Mouse (Mus musculus): ENCODE results near the gene Mpnd.

The Mpnd gene

DNA sequence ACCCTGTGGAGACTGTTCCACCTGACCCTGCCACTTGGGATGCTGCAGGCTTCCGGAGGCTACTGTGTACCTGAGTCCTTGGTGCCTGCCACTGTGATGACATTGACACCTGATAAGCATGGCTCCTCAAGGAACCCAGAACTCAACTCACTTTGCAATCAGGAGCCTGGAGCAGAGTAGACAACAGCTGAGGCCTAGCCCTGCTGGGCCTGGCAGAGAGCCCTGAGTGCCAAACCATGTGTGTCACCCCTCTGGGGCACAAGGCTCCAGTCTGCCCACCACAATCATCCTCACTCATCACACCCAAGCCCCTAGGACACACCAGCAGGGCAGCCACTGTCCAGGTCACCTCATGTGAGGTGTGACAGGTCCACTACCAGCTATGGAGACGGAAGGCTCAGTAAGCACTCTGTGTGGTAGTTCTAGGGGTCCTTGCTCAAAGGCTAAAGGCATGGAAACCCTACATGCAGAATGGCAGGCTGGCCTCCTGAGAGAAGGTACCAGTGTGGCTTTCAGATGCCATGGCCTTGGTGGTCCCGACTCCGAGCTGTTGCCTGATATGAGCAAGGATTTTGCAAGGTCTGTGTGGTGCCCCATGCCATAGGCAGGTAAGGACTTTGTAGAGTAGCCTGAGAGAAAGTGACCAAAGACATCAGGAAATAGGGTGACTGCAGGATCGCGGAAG is 15.0 kb downstream of the Mpnd start:
- DNase-seq (ENCODE audit: low read depth): peak; percentile 23

DNA sequence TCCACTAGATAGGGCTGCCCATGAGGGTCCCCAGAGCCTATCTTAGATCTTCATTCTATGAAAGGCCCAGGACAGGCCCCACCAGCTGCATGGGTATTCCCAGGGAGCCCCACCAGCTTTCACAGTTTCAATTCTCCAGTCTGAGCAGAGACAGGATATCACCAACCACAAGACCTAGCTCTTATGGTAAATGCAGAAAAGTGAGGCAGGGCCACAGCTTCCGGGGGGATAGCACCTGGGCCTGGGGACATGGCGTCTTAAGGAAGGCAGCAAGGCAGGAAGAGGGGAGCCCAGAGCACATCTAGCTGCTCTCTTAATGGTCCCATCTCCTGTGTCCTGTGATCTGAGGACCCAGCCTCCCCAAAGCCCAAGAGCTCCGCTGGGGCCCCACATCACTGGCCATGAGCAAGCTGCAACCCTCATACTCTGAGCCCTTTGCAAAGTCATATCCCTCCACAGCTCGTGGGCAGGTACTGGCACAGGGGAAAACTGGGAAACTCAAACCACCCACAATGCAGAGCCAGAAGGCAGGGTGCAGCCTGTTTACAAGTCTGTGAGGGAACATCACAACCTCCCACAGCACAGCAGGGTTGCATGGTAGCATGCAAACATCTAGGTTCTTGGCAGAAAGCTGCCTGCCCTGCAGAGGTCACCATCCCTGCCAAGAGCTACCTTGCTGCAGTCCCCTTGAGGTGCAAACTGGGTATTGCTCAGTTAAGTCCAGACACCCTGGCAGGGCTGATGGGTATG is 15.8 kb downstream of the Mpnd start:
- DNase-seq (ENCODE audit: low read depth): peak; percentile 76

DNA sequence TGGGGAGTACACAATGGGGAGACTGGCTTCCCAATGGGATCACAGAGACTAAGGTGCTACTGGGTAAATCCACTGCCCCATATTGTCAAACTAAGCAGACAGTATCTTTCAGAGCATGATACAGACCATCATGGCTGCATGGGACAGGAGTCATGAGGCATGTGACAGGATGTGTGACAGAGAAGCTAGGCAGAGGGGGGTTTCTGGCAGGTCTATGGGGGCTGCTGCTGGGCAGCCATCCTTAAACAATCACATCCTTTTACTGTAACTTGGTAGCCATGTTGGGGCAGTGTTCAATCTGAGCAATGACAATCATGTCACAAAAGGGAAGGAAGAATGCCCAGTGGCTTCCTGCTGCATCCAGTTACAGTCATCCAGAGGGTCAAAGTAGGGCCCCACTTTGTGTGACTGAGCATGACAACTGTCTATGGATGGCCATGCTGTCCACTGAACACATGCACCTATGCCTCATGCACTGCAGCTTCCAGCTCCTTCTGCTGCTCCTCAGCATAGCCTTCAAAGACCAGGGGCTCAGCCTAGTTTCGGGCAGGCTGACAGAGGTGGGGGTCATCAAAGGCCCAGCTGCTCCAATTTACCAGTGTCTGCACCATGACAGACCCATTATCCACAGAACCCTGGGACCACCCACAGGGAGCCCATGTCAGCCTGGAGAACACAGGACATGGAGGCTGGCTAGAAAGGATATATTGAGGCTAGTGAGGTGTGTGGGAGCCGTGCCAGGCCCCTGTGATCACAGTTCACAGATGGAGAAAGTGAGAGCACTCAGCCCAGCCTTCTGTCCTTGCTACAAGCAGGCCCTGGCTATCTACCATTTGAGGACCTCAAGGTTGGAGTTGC is 16.8 kb downstream of the Mpnd start:
- DNase-seq (ENCODE audit: low read depth): peak; percentile 32

DNA sequence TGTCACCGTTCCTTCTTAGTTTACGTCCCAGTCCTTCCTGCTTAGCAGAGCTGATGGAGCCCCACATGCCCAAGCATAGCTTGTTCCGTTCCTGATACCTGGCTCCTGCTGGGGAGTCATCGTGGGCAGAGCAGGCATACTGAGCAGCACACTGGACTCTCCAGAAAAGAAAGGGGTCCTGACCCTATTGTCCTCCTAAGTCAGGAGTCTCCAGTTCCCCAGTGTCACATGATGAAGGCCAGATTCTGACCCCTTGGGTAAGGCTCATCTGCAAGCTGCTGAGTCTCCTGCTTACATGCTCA is 17.4 kb downstream of the Mpnd start:
- peak; percentile 15 for DNase-seq (ENCODE audit: low read depth)

DNA sequence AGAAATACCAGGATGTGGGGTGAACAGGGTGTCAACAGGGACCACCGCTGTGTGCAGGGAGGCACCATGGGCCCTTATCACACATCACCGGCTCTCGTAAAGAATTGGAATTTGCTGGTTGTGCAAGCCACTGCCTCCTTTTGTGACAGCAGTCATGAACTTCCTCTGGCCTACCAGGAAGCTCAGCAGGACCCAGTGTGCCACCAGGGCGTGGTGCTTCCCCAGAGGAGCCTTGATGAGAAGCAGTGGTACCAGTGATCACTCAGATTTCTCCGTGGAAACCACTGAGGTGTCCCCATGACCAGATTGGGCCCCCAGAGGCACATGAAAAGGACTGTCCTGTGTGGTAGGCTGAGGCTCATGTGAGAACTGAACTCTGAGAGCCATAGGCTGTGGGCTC is 17.9 kb downstream of the Mpnd start:
- DNase-seq (ENCODE audit: low read depth): peak; percentile 52

DNA sequence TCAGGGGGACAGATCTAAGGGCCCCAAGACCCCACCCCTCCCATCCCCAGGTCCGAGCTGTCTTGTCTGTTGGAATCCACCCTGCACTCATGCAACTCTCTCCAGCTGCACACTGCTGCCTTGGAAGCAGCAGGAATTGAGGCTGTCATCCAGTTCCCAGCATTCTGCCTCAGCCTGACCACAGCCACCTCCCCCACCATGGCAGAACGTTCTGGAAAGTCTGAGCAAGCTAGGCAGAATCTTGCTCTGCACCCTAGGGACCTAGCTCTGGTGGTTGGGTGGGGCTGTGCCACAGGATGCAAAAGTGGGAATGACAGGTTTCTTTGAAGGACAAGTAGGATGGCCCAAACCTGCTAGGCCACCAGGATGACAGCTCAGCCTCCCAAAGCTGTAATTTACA is 19.0 kb downstream of the Mpnd start:
- DNase-seq (ENCODE audit: low read depth): no peak

DNA sequence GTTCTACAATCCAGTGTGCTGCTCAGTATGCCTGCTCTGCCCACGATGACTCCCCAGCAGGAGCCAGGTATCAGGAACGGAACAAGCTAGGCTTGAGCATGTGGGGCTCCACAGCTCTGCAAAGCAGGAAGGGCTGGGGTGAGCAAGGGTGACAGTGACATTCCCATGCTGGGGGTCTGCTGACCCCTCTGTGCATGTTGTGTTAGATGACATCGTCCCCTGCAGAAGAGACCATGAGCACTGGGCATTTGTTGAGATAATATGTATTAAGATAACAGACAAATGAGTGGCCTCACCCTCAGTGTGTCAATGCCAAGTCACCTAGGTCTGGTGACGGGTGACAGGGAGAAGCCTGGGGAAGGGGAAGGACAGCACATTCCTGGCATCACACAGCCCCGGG is 19.4 kb downstream of the Mpnd start:
- DNase-seq (ENCODE audit: low read depth): no peak

DNA sequence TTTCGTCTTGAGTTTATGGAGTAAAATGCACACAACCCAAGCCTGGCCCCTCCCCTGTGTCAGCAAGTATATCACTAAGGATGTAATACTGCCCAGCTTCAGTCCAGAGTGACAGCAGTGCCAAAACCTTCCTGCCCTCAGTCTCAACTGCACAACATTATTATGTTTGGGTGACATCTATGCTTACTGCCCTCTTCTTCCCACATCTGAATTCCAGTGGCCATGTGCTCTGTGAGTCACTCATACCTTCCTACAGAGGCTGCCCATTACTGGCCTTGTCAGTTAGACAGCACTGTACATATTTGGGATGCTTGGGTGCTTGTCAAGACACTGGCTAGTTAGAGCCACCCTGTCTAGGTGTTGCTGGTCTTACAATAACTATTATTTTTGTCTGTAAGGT is 20.8 kb downstream of the Mpnd start:
- DNase-seq (ENCODE audit: low read depth): no peak

DNA sequence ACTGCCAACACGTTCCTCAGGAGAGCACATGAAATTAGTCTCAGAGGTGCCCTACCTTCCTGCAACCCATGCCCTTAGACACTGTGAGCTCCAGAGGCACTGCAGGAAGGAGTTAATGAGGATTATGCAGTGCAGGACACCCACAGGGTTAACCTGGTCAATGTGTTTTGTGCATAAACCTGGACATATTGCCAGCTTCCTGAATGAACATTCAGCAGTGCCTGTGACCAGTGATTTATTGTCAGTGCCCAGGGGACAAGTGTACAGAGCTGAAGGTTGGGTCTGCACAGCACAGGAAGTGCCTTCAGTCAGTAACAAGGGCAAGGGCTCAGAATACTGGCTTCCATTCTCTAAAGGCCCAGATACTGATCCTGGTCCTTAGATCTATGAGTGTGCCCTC is 21.4 kb downstream of the Mpnd start:
- peak; percentile 22 for DNase-seq (ENCODE audit: low read depth)

DNA sequence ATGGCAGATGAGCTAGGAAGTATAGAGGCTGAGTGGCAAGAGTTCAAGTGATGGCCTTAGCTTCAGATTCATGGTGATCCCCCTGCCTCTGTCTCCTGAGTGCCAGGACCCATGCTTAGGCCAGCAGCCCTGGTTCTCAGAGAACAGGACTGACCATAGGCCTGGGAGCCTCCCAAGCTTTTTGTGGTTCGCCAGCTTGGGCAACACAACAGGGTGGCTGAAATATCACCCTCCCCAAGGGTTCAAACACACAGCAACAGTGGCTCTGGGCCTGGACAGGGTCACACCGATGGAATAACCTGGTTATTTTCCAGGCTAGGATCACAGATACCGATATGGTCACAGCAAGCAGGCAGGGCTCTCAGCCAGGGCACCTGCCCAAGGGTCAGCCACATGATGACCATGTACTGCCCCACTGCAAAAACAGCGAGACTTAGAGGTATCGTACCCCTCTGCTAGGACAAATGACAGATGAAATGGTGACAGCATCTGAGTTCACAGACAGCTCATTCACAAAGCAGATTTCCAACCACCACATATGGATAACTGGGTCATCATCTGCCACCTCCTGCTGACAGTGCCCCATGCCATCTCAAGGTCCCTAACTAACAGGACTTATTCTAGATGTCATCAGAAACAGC is 22.4 kb downstream of the Mpnd start:
- no peak for DNase-seq (ENCODE audit: low read depth)

DNA sequence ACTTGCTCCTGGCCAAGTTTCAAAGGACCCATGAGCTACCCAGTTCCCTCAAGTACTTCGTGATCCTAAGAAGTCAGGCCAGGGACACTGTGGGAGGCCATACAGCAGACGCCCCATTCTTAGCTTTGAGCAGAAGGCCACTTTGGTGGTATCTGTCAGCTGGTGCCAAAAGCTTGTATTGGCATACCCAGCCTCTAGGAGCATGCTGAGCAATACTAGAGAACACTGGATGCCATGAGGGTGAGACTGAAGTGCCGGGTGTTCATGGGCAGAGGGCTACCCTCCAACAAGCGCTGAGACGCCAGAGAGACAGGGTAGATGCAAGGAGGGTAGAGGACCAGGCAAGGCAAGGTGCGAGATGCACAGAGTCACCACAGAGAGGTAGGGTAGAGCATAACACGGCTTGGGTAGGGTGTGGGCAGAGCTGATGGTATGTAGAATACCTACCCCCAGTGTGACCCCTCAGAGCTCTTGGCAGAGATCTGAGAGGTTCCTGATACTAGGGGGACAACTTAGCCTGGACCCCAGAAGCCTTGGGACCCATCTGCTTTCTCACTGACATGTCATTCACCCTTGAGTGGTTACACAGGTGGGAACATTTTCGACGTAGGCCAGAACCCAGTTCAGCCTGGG is 24.8 kb downstream of the Mpnd start:
- DNase-seq (ENCODE audit: low read depth): no peak

DNA sequence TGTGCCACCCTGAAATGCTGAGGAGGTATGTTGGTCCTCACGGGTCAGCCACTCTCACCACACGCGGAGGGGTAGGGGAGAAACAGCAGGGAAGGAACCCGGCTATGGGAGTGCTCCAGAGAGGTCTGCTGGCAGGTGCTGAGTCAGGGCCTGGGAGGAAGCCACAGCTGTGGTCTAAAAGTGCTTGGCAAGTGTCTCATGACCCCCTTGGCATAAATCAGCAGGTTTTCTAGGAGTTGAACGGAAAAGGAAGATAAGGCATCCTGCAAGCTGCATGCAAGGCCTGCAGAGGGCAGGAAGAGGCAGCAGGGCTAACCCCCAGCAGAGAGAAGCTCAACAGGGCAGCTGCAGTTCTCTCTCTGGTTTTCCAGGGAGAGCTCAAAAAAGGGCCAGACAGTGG is 25.4 kb downstream of the Mpnd start:
- DNase-seq (ENCODE audit: low read depth): peak; percentile 35

DNA sequence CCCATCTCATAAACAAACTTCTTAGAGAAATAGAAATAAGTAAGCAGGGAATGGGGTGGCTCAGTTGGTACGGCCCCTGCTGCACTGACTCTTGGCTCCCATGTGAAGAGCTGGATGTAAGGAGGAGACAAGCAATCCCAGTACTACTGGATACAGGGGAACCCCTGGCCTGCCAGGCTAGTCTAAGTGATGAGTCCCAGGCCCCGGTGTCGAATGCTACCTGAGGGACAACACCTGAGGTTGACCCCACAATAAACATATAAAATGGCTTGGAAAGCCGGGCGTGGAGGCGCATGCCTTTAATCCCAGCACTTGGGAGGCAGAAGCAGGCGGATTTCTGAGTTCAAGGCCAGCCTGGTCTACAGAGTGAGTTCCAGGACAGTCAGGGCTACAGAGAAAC is 25.9 kb downstream of the Mpnd start:
- DNase-seq (ENCODE audit: low read depth): no peak

DNA sequence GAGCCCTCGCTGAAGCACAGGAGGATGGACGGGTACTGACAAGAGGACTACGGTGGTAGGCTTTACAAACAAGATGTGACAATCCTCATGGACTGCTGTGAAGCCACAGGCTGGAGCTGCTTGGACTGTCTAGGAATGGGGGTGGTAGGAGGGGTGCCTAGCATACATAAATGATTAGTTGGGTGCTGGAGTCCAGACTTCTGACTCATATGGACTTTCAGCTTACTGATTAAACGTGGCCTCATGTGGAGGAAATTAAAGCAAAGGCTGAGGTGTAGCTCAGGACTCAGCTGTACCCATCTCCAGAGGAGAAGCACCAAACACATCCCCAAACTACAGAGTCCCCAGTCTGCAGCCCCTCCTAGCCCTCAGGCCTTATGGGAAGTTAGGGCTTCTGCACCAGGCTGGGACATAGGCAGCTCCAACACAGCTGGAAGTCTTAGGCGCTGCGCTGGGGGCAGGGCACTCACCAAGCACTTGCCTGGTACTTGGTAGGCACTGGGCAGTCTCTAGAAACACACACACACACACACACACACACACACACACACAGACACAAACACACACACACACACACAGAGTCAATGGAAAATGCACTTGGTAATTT is 26.7 kb downstream of the Mpnd start:
- peak; percentile 14 for DNase-seq (ENCODE audit: low read depth)

DNA sequence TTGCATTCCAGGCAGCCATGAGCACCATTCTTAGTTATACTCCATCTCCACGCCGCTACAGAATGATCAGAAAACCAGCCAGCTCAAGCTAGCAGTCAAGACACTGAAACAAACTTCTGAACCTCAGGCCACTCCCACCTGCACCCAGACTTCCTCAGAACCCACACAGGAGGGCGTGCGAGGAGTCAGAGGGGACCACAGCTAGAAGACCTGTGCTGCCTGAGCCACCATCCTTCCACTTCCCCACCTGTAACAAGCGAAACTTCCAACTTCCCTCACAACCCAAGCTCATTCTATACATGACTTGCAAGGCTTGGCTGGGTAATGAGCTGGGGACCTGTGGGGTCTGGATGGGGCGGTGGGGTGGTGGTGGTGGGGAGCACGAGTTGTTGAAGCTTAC is 27.3 kb downstream of the Mpnd start:
- peak; percentile 58 for DNase-seq (ENCODE audit: low read depth)

DNA sequence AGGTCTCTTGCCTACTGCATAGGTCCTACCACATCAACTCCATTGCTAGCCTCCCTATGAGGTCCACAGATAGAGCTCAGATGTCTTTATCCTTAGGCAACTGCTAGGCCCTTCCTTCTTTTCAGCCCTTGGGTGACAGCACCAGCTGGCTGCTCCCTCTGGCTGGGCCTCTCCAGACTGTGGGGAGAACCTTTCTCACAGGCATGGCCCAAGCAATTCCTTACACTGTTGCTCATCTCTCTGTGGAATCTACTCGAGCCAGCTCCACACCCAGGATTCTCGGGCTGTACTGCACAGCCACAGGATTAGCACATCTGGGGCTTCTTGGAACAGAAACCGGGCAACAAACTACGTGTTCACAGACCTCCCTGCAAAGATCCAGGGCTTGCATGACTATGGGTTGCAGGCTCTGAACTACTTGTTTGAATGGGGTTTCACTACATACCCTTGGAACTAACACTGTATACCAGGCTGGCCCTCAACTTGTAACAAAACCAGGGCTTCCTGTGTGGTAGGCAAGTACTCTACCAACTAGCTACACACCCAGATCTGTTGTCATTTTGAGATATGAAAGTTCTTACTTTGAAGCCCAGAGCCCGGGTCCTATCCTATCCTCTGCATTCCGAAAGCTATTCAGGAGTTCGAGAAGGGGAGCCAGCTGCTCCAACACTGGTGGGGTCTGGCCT is 28.7 kb downstream of the Mpnd start:
- peak; percentile 66 for DNase-seq (ENCODE audit: low read depth)

DNA sequence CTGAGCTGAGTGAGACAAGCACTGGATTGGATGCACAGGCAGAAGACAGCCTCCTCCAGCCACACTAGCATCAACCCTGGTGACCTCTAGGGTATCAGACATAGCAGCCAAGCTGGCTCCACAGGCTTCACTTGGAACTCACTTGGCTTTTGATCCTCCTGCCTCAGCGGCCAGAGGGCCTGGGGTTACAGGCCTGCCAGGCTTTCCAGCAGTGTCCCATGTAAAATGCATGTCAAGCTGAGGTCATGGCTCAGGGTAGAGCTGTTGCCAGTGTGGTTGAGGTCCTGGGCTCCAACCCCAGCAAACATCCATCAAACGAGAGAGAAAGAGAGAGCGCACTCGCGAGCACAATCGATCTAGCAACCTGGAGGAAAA is 29.2 kb downstream of the Mpnd start:
- DNase-seq (ENCODE audit: low read depth): no peak

DNA sequence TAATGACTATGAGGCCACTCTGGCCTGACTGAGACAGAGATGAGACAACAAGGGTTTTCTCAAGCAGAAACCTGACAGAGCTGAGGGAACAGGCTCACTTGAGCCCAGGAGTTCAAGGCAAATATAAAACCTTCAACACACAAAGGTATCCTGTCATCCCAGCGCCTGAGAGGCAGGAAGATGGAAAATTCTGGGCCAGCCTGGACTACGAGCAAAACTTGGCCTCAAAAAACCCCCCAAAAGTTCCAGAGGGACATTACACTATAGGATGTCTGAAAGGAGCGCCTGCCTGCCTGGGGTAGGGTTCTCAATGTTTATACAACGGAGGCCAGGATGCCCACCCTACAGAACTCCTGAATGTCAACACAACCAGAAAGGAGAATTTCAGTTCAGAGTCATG is 29.7 kb downstream of the Mpnd start:
- DNase-seq (ENCODE audit: low read depth): peak; percentile 38

DNA sequence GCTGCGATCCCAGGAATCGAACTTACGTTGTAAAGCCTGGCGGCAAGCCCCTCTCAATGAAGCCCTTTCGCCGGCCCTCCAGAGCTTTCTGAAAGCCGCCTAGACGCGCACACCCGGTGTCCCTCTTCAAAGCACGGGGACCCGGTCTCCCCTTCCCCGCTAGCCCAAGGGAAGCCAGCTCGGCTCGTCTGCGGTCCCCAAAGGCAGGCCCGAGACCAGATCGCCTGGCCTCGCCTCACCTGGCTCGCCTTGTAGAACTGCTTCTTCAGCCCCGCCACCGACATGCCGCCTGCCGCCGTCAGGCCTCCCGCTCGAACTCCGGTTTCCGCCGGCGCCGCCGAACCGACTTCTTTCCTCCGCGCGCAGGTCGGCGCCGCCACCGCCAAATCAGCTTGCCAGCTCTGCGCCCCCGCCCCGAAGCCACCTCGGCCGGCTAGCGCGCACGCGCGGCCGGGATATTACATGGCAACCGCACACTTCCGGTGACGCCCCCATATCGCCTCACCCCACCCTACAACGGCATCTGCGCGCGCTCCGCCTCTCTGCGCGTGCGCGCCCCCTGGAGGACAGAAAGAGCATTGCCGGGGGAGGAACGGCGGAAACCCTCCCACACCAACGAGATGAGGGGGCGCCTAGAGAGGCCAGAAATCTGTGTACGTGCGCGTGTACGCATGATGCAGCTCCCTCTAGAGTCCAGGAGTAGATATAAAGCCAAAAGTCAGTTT is 30.8 kb downstream of the Mpnd start, which contains the start of gene Sh3gl1:
Gene Sh3gl1, minus strand, starts transcription at position 460 of the 725 bp plus-strand sequence.
- DNase-seq (ENCODE audit: low read depth): peak; percentile 100

DNA sequence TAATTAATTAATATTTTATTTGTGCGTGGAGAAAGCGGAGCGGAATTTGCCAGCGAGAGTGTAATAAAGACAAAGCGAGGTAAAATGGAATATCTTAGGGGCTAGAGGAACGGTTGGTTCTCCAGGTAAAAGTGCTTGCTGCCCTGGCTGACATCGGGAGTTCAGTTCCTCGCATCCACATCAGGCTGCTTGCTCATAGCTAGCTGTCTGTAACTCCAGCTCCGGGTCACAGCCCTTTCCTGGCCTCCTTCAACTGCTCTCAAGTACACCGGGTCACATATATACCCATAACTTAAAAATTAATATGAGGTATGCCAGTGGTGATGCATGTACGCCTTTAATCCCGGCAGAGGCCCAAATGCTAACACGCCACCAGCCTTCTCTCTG is 31.4 kb downstream of the Mpnd start:
- no peak for DNase-seq (ENCODE audit: low read depth)

Data from naive thymus-derived CD4-positive, alpha-beta T cell, adult 2 months (primary cell).